Mouse (Mus musculus) C2C12 (cell line): ENCODE data around the gene Crnkl1. TPM values are rescaled to one million over a fixed set of nuclear protein-coding genes. Genes with fewer than 3 reads are reported as not detected.

ENCODE experiments used
- H3K27me3 ChIP-seq: one replicate; pipeline ENCODE4 v1.6.1; 2011; ENCODE audit not compliant: control insufficient read depth, insufficient read depth, insufficient read length
- H3K36me3 ChIP-seq: one replicate; pipeline ENCODE4 v1.6.1; 2011; ENCODE audit not compliant: control insufficient read depth, insufficient read depth
- H3K4me3 ChIP-seq: one replicate; pipeline ENCODE4 v1.5.1; 2011; ENCODE audit warnings: mild to moderate bottlenecking, control low read depth; ENCODE audit not compliant: poor library complexity, insufficient read depth, severe bottlenecking
- H3K79me2 ChIP-seq: one replicate; pipeline ENCODE4 v1.6.1; 2011; ENCODE audit not compliant: control insufficient read depth, insufficient read depth
- H3K79me3 ChIP-seq: one replicate; pipeline ENCODE4 v1.6.1; 2011; ENCODE audit warnings: low read depth, control low read depth
- H3ac ChIP-seq: one replicate; pipeline ENCODE3; 2011; ENCODE audit warnings: low read depth; ENCODE audit not compliant: control insufficient read depth, insufficient read length
- CEBPB ChIP-seq: IDR thresholded peaks from one replicate; pipeline ENCODE4 v1.6.1; 2011; ENCODE audit warnings: low read depth, mild to moderate bottlenecking, control low read depth, moderate library complexity
- CTCF ChIP-seq: IDR thresholded peaks from one replicate; pipeline ENCODE4 v1.5.1; 2011; ENCODE audit not compliant: control insufficient read depth, insufficient read depth, insufficient read length
- FOSL1 ChIP-seq: IDR thresholded peaks from one replicate; pipeline ENCODE4 v1.8.0; 2011; ENCODE audit warnings: mild to moderate bottlenecking, low read length; ENCODE audit not compliant: poor library complexity, insufficient read depth, severe bottlenecking
- MAX ChIP-seq: IDR thresholded peaks from one replicate; pipeline ENCODE4 v1.6.1; 2011; ENCODE audit warnings: mild to moderate bottlenecking, control low read depth
- MYOD1 ChIP-seq: IDR thresholded peaks from one replicate; pipeline ENCODE4 v1.6.1; 2011; ENCODE audit warnings: low read depth; ENCODE audit not compliant: control insufficient read depth, insufficient read length
- MYOG ChIP-seq: IDR thresholded peaks from one replicate; pipeline ENCODE4 v1.6.1; 2011; ENCODE audit not compliant: control insufficient read depth, insufficient read length; ENCODE audit errors: extremely low read depth
- USF1 ChIP-seq: IDR thresholded peaks from one replicate; pipeline ENCODE4 v1.6.1; 2011; ENCODE audit warnings: low read depth, mild to moderate bottlenecking, control low read depth, moderate library complexity
- polyA plus RNA-seq: library from polyadenylated mRNA; unstranded; fragments of >200 nt; fragmentation: generic; extraction: Trizol; gene quantifications from one replicate; pipeline ENCODE4 v1.2.1, GENCODE M21; 2012; ENCODE audit warnings: missing spikeins

The Crnkl1 gene
- polyA plus RNA-seq, 1 experiment: 8.8 TPM

- H3K36me3 ChIP-seq: no peaks in the 10 kb centered on the region
- no peak overlapping the region for H3K4me3 ChIP-seq
- no peaks in the 10 kb centered on the region for H3K79me2 ChIP-seq
- TF ChIP-seq MYOG: no peak
- TF ChIP-seq CEBPB: no peak
- no peak for TF ChIP-seq USF1
- TF ChIP-seq MYOD1: no peak
- TF ChIP-seq CTCF: no peak
- no peak for TF ChIP-seq MAX
- no peak for TF ChIP-seq FOSL1
- H3ac ChIP-seq: no peak overlapping the region
- H3K79me3 ChIP-seq: no peaks in the 10 kb centered on the region
- no peaks in the 10 kb centered on the region for H3K27me3 ChIP-seq
Measured at GRCm38 (mm10) chr2:145893756-145894155, 41.1 kb downstream of the Crnkl1 start.

DNA sequence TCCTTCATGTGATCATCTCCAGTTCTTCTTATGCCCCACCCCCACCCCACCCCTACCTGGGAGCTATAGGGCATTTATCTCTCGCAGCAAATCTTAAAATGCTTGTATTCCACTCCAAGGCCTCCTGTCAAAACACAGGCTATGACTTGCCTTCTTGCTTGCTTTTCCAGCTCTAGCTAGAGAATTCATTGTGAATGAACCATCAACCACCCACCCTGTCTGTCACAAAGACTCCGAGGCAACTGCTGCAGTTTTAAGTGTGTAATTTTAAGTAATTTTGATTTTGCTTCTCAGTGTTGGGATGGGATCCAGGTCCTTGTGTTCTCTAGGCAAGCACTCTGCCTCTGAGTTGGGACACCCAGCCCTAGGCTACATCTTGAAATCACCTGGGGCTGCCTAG is 44.2 kb downstream of the Crnkl1 start:
- H3K4me3 ChIP-seq: no peak overlapping the region
- no peak overlapping the region for H3ac ChIP-seq
- H3K79me3 ChIP-seq: no peaks in the 10 kb centered on the region
- no peaks in the 10 kb centered on the region for H3K27me3 ChIP-seq
- no peak for TF ChIP-seq CTCF
- no peak for TF ChIP-seq MYOG
- TF ChIP-seq MYOD1: no peak
- TF ChIP-seq CEBPB: no peak
- no peaks in the 10 kb centered on the region for H3K79me2 ChIP-seq
- H3K36me3 ChIP-seq: peaks cover 18% of the 10 kb centered on the region

DNA sequence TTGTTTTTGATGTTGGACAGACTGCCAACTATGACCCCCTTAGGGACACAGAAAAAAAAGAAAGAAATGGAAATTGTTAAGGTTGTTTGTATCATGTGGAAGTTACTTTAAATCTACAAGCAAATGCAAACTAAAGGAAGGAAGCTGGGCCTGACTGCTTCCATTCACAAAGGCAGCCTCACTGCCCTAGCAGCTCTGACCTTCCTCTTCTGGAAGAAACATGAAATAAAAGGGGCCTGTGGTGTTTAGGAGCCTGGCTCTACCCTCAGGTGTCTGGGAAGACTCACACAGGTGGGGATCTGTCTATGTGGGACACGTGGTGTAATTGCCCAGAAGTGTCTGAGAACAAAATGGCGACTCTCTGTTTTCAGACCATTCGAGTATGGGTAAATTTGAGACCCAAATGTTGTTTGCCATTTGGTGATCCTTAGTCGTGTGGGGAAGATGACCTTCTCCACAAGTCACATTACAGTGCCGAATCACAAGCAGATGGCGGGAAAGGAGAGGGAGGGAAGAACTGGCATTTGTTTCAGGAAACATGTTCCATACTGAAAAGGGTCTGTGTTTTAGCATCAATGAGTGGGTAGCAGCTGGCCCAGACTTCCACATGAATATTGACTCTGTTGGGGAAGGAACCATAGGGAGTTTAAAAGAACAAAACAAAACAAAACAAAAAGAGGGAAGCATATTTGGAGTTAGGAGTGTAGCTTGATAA is 45.9 kb downstream of the Crnkl1 start:
- Histone ChIP-seq H3K4me3 (no peak overlapping the region), H3ac (no peak overlapping the region), H3K27me3 (no peaks in the 10 kb centered on the region), H3K36me3 (peaks cover 30% of the 10 kb centered on the region), H3K79me3 (no peaks in the 10 kb centered on the region), H3K79me2 (no peaks in the 10 kb centered on the region)
- TF ChIP-seq CTCF (no peak), FOSL1 (no peak), CEBPB (no peak), MAX (no peak), MYOD1 (no peak), USF1 (no peak), MYOG (no peak)

- no peaks in the 10 kb centered on the region for H3K79me2 ChIP-seq
- H3ac ChIP-seq: no peak overlapping the region
- TF ChIP-seq CEBPB (no peak), MYOD1 (no peak), CTCF (no peak), MAX (no peak), FOSL1 (no peak)
- H3K4me3 ChIP-seq: no peak overlapping the region
- H3K79me3 ChIP-seq: no peaks in the 10 kb centered on the region
- peaks cover 36% of the 10 kb centered on the region for H3K36me3 ChIP-seq
- no peaks in the 10 kb centered on the region for H3K27me3 ChIP-seq
Measured at GRCm38 (mm10) chr2:145887937-145888765, 46.7 kb downstream of the Crnkl1 start.

DNA sequence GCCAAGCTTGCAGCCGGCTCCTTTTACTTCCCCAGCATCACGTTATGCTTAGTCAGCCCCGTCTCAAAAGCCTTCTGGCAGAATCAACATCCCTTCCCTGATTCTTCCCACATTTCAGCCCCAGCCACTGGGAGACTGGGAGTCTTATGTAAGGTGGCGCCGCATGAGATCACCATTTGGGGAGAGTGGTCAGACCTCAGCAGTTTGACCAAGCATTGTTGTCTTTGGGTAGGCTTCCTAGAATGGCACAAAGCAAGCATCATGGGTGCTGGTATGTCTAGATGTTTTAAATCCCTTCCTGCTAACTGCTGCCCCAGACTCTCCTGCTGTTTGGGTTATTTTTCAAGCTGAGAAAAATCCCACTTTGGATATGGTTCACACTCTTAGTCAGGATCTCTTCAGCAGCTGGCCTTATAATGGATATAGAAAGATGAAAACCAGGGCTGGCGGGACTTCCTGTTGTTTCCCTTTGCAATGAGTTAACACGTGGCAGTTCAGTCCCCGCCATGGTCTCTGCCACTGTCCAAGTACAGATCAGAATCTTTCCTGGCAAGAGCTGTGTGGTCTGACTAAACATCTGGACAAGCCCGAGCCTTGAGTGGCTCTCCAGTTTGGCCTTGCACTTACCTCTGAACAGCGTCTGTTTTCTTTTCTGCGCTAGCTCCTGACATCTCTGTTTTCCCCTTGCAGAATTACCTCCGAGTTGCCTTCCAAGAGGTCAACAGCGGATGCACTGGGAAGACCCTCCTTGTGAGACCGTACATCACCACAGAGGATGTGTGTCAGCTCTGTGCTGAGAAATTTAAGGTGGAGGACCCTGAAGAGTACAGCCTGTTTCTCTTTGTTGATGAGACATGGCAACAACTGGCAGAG is 49.7 kb downstream of the Crnkl1 start:
- Histone ChIP-seq H3K79me2 (no peaks in the 10 kb centered on the region), H3K27me3 (no peaks in the 10 kb centered on the region), H3K79me3 (no peaks in the 10 kb centered on the region), H3ac (no peak overlapping the region), H3K4me3 (no peak overlapping the region), H3K36me3 (peaks cover 38% of the 10 kb centered on the region)
- TF ChIP-seq USF1: no peak
- TF ChIP-seq MYOD1: no peak
- TF ChIP-seq MAX: no peak
- no peak for TF ChIP-seq MYOG
- TF ChIP-seq CEBPB: no peak
- TF ChIP-seq CTCF: no peak
